Mouse (Mus musculus): ENCODE results near the gene Senp7. TPM values are rescaled to one million over a fixed set of nuclear protein-coding genes. Genes with fewer than 3 reads are reported as not detected.

The Senp7 gene
- polyA plus RNA-seq, 1 experiment from 2014 or later: 23.8 TPM

GRCm38 (mm10) chr16:56144876-56145555 lies 96.9 kb downstream of the Senp7 start:
- H3K36me3 ChIP-seq (ENCODE audit: control insufficient read depth, insufficient read depth, low read length): peaks cover 3% of the 10 kb centered on the region; the same call in 1 of the 2 replicates
- H3K4me2 ChIP-seq (ENCODE audit: low read length): no peak overlapping the region
- no peak overlapping the region for H3K9ac ChIP-seq (ENCODE audit: low read length)
- no peak overlapping the region for H3K27ac ChIP-seq (replicated peaks in 1 of 2; ENCODE audit: control insufficient read depth in 1 of 2, insufficient read depth in 1 of 2, low read depth in 2 of 2, low read length in 2 of 2)
- 95% methylated on average over 17 of the region's 17 CpGs for WGBS
- H3K9me3 ChIP-seq (ENCODE audit: control insufficient read depth, low read length): no peaks in the 10 kb centered on the region
- H3K4me3 ChIP-seq (ENCODE audit: control insufficient read depth in 1 of 2, insufficient read depth in 1 of 2, low read depth in 1 of 2, low read length in 2 of 2): no peak overlapping the region
- no peaks in the 10 kb centered on the region for H3K4me1 ChIP-seq (ENCODE audit: control insufficient read depth in 2 of 2, insufficient read depth in 2 of 2, low read length in 2 of 2)
- no peaks in the 10 kb centered on the region for H3K27me3 ChIP-seq (ENCODE audit: control insufficient read depth, insufficient read depth, low read length)
- ATAC-seq (ENCODE audit: insufficient number of reproducible peaks, insufficient read depth, low FRiP score, low read depth): no peak

- no peaks in the 10 kb centered on the region for H3K9me3 ChIP-seq (ENCODE audit: control insufficient read depth, low read length)
- 36% methylated on average over 2 of the region's 2 CpGs for WGBS
- no peaks in the 10 kb centered on the region for H3K27me3 ChIP-seq (ENCODE audit: control insufficient read depth, insufficient read depth, low read length)
- H3K36me3 ChIP-seq (ENCODE audit: control insufficient read depth, insufficient read depth, low read length): no peaks in the 10 kb centered on the region
- no peak overlapping the region for H3K9ac ChIP-seq (ENCODE audit: low read length)
- no peaks in the 10 kb centered on the region for H3K4me1 ChIP-seq (ENCODE audit: control insufficient read depth in 2 of 2, insufficient read depth in 2 of 2, low read length in 2 of 2)
- H3K4me3 ChIP-seq (ENCODE audit: control insufficient read depth in 1 of 2, insufficient read depth in 1 of 2, low read depth in 1 of 2, low read length in 2 of 2): no peak overlapping the region
- H3K27ac ChIP-seq (replicated peaks in 1 of 2; ENCODE audit: control insufficient read depth in 1 of 2, insufficient read depth in 1 of 2, low read depth in 2 of 2, low read length in 2 of 2): no peak overlapping the region
- no peak overlapping the region for H3K4me2 ChIP-seq (ENCODE audit: low read length)
- ATAC-seq (ENCODE audit: insufficient number of reproducible peaks, insufficient read depth, low FRiP score, low read depth): no peak
Observed at GRCm38 (mm10) chr16:56147679-56148078, 99.5 kb downstream of the Senp7 start.

GRCm38 (mm10) chr16:56163466-56163865 lies 115.3 kb downstream of the Senp7 start:
- no peaks in the 10 kb centered on the region for H3K4me1 ChIP-seq (ENCODE audit: control insufficient read depth in 2 of 2, insufficient read depth in 2 of 2, low read length in 2 of 2)
- H3K36me3 ChIP-seq (ENCODE audit: control insufficient read depth, insufficient read depth, low read length): peaks cover 23% of the 10 kb centered on the region
- WGBS: 85% methylated on average over 7 of the region's 7 CpGs
- no peak overlapping the region for H3K27ac ChIP-seq (replicated peaks in 1 of 2; ENCODE audit: control insufficient read depth in 1 of 2, insufficient read depth in 1 of 2, low read depth in 2 of 2, low read length in 2 of 2)
- no peak overlapping the region for H3K4me3 ChIP-seq (ENCODE audit: control insufficient read depth in 1 of 2, insufficient read depth in 1 of 2, low read depth in 1 of 2, low read length in 2 of 2)
- no peak for ATAC-seq (ENCODE audit: insufficient number of reproducible peaks, insufficient read depth, low FRiP score, low read depth)
- H3K9me3 ChIP-seq (ENCODE audit: control insufficient read depth, low read length): no peaks in the 10 kb centered on the region
- no peak overlapping the region for H3K9ac ChIP-seq (ENCODE audit: low read length)
- H3K4me2 ChIP-seq (ENCODE audit: low read length): no peak overlapping the region
- H3K27me3 ChIP-seq (ENCODE audit: control insufficient read depth, insufficient read depth, low read length): no peaks in the 10 kb centered on the region

- Histone ChIP-seq H3K4me3 (ENCODE audit: control insufficient read depth in 1 of 2, insufficient read depth in 1 of 2, low read depth in 1 of 2, low read length in 2 of 2) (no peak overlapping the region), H3K9me3 (ENCODE audit: control insufficient read depth, low read length) (no peaks in the 10 kb centered on the region), H3K4me1 (ENCODE audit: control insufficient read depth in 2 of 2, insufficient read depth in 2 of 2, low read length in 2 of 2) (no peaks in the 10 kb centered on the region), H3K27me3 (ENCODE audit: control insufficient read depth, insufficient read depth, low read length) (no peaks in the 10 kb centered on the region), H3K4me2 (ENCODE audit: low read length) (no peak overlapping the region), H3K36me3 (ENCODE audit: control insufficient read depth, insufficient read depth, low read length) (peaks cover 55% of the 10 kb centered on the region), H3K27ac (replicated peaks in 1 of 2; ENCODE audit: control insufficient read depth in 1 of 2, insufficient read depth in 1 of 2, low read depth in 2 of 2, low read length in 2 of 2) (no peak overlapping the region), H3K9ac (ENCODE audit: low read length) (no peak overlapping the region)
- ATAC-seq (ENCODE audit: insufficient number of reproducible peaks, insufficient read depth, low FRiP score, low read depth): no peak
Observed at GRCm38 (mm10) chr16:56170247-56170646, 122.1 kb downstream of the Senp7 start.

- no peak for ATAC-seq (ENCODE audit: insufficient number of reproducible peaks, insufficient read depth, low FRiP score, low read depth)
- Histone ChIP-seq H3K4me2 (ENCODE audit: low read length) (no peak overlapping the region), H3K4me3 (ENCODE audit: control insufficient read depth in 1 of 2, insufficient read depth in 1 of 2, low read depth in 1 of 2, low read length in 2 of 2) (no peak overlapping the region), H3K36me3 (ENCODE audit: control insufficient read depth, insufficient read depth, low read length) (peaks cover 46% of the 10 kb centered on the region), H3K27me3 (ENCODE audit: control insufficient read depth, insufficient read depth, low read length) (no peaks in the 10 kb centered on the region), H3K4me1 (ENCODE audit: control insufficient read depth in 2 of 2, insufficient read depth in 2 of 2, low read length in 2 of 2) (no peaks in the 10 kb centered on the region), H3K9ac (ENCODE audit: low read length) (no peak overlapping the region), H3K27ac (replicated peaks in 1 of 2; ENCODE audit: control insufficient read depth in 1 of 2, insufficient read depth in 1 of 2, low read depth in 2 of 2, low read length in 2 of 2) (no peak overlapping the region), H3K9me3 (ENCODE audit: control insufficient read depth, low read length) (no peaks in the 10 kb centered on the region)
- 69% methylated on average over 8 of the region's 8 CpGs for WGBS
Observed at GRCm38 (mm10) chr16:56175867-56176581, 127.9 kb downstream of the Senp7 start.

GRCm38 (mm10) chr16:56186863-56187262 lies 138.7 kb downstream of the Senp7 start:
- Histone ChIP-seq H3K9me3 (ENCODE audit: control insufficient read depth, low read length) (no peaks in the 10 kb centered on the region), H3K4me1 (ENCODE audit: control insufficient read depth in 2 of 2, insufficient read depth in 2 of 2, low read length in 2 of 2) (no peaks in the 10 kb centered on the region), H3K4me2 (ENCODE audit: low read length) (no peak overlapping the region), H3K4me3 (ENCODE audit: control insufficient read depth in 1 of 2, insufficient read depth in 1 of 2, low read depth in 1 of 2, low read length in 2 of 2) (no peak overlapping the region), H3K36me3 (ENCODE audit: control insufficient read depth, insufficient read depth, low read length) (peaks cover 51% of the 10 kb centered on the region), H3K27ac (replicated peaks in 1 of 2; ENCODE audit: control insufficient read depth in 1 of 2, insufficient read depth in 1 of 2, low read depth in 2 of 2, low read length in 2 of 2) (no peak overlapping the region), H3K9ac (ENCODE audit: low read length) (no peak overlapping the region), H3K27me3 (ENCODE audit: control insufficient read depth, insufficient read depth, low read length) (no peaks in the 10 kb centered on the region)
- WGBS: 56% methylated on average over 4 of the region's 4 CpGs
- no peak for ATAC-seq (ENCODE audit: insufficient number of reproducible peaks, insufficient read depth, low FRiP score, low read depth)

- Histone ChIP-seq H3K4me1 (ENCODE audit: control insufficient read depth in 2 of 2, insufficient read depth in 2 of 2, low read length in 2 of 2) (no peaks in the 10 kb centered on the region), H3K9me3 (ENCODE audit: control insufficient read depth, low read length) (no peaks in the 10 kb centered on the region), H3K9ac (ENCODE audit: low read length) (no peak overlapping the region), H3K27ac (replicated peaks in 1 of 2; ENCODE audit: control insufficient read depth in 1 of 2, insufficient read depth in 1 of 2, low read depth in 2 of 2, low read length in 2 of 2) (no peak overlapping the region), H3K27me3 (ENCODE audit: control insufficient read depth, insufficient read depth, low read length) (no peaks in the 10 kb centered on the region), H3K36me3 (ENCODE audit: control insufficient read depth, insufficient read depth, low read length) (peaks cover 38% of the 10 kb centered on the region), H3K4me2 (ENCODE audit: low read length) (no peak overlapping the region), H3K4me3 (ENCODE audit: control insufficient read depth in 1 of 2, insufficient read depth in 1 of 2, low read depth in 1 of 2, low read length in 2 of 2) (no peak overlapping the region)
- WGBS: 89% methylated on average over 9 of the region's 9 CpGs
- ATAC-seq (ENCODE audit: insufficient number of reproducible peaks, insufficient read depth, low FRiP score, low read depth): no peak
Observed at GRCm38 (mm10) chr16:56188198-56188597, 140.1 kb downstream of the Senp7 start.

Measured in heart, embryonic 14.5 days (tissue).